Mouse (Mus musculus) left cerebral cortex, postnatal 14 days (tissue): ENCODE data around the gene Fto. TPM values are rescaled to one million over a fixed set of nuclear protein-coding genes. Genes with fewer than 3 reads are reported as not detected.

Experiments used
- DNase-seq, 2 experiments: peaks; one replicate each; pipeline ENCODE4 v3.0.0; 2021 to 2022; ENCODE audit warnings: low spot score in 2 of 2, mixed read lengths in 1 of 2
- intact Hi-C: fragments of 180-260 bp; cut with DNase I; formaldehyde crosslinking; loops from one replicate; pipeline ENCODE4 v1.15.1; 2025
- total RNA-seq, 2 experiments: library from RNA; stranded (reverse); gene quantifications; 2 replicates each; pipeline ENCODE4 v1.2.3; 2021

Gene Fto
- total RNA-seq, 2 experiments from 2014 or later = 120 to 123 TPM

- no peak for DNase-seq
Measured at GRCm38 (mm10) chr8:91506682-91507257, 193.4 kb downstream of the Fto start.

GRCm38 (mm10) chr8:91507681-91508097, 194.4 kb downstream of the Fto start:
- peak; percentile 26 to 75 for DNase-seq

More at GRCm38 (mm10) chr8:91506682-91507257, 193.4 kb downstream of the Fto start:
- intact Hi-C loops = no loop called here

GRCm38 (mm10) chr8:91508284-91508683, 195.0 kb downstream of the Fto start:
- DNase-seq = no peak
- intact Hi-C loops = no loop called here

More at GRCm38 (mm10) chr8:91507681-91508097, 194.4 kb downstream of the Fto start:
- intact Hi-C loops = no loop called here

- intact Hi-C loops = no loop called here
- DNase-seq = no peak
Measured at GRCm38 (mm10) chr8:91509206-91509899, 196.0 kb downstream of the Fto start.

GRCm38 (mm10) chr8:91509900-91510260, 196.6 kb downstream of the Fto start:
- DNase-seq = no peak
- intact Hi-C loops = no loop called here

GRCm38 (mm10) chr8:91510716-91511115, 197.4 kb downstream of the Fto start:
- intact Hi-C loops = no loop called here

GRCm38 (mm10) chr8:91511943-91512342, 198.6 kb downstream of the Fto start:
- intact Hi-C loops = no loop called here
- no peak for DNase-seq

More at GRCm38 (mm10) chr8:91510716-91511115, 197.4 kb downstream of the Fto start:
- no peak for DNase-seq

GRCm38 (mm10) chr8:91514752-91515478, 201.6 kb downstream of the Fto start:
- DNase-seq = no peak
- intact Hi-C loops = no loop called here

- DNase-seq = no peak
- intact Hi-C loops = no loop called here
Measured at GRCm38 (mm10) chr8:91516422-91516821, 203.1 kb downstream of the Fto start.

GRCm38 (mm10) chr8:91518085-91518484, 204.8 kb downstream of the Fto start:
- no peak for DNase-seq
- intact Hi-C loops = no loop called here

GRCm38 (mm10) chr8:91522201-91522600, 208.9 kb downstream of the Fto start:
- DNase-seq = no peak
- intact Hi-C loops = no loop called here

GRCm38 (mm10) chr8:91524056-91524864, 210.9 kb downstream of the Fto start:
- intact Hi-C loops = no loop called here
- no peak for DNase-seq

GRCm38 (mm10) chr8:91524865-91525250, 211.5 kb downstream of the Fto start:
- no peak for DNase-seq
- intact Hi-C loops = no loop called here

- no peak for DNase-seq
- intact Hi-C loops = no loop called here
Measured at GRCm38 (mm10) chr8:91525342-91525817, 212.1 kb downstream of the Fto start.

GRCm38 (mm10) chr8:91528967-91529366, 215.6 kb downstream of the Fto start:
- intact Hi-C loops = no loop called here
- DNase-seq = peak; percentile 45

- intact Hi-C loops = loop anchor here (5.0 to 10.0 kb wide), 2 partner anchors 268 to 825 kb away; partner anchors contain the start of gene Irx5
Measured at GRCm38 (mm10) chr8:91529699-91530098, 216.4 kb downstream of the Fto start.

GRCm38 (mm10) chr8:91530656-91531055, 217.3 kb downstream of the Fto start:
- intact Hi-C loops = loop anchor here (5.0 to 10.0 kb wide), 2 partner anchors 267 to 824 kb away; partner anchors contain the start of gene Irx5
- no peak for DNase-seq

More at GRCm38 (mm10) chr8:91529699-91530098, 216.4 kb downstream of the Fto start:
- no peak for DNase-seq

GRCm38 (mm10) chr8:91531971-91532370, 218.6 kb downstream of the Fto start:
- DNase-seq = peak; percentile 76 to 80
- intact Hi-C loops = loop anchor here (5.0 to 10.0 kb wide), 2 partner anchors 265 to 823 kb away; partner anchors contain the start of gene Irx5
